Mouse (Mus musculus): Measurements from ENCODE around the gene Xylt1. TPM values are rescaled to one million over a fixed set of nuclear protein-coding genes. Genes with fewer than 3 reads are reported as not detected.

The Xylt1 gene
- 23.4 TPM for polyA plus RNA-seq (2017; shearing (Covaris generic))

DNA sequence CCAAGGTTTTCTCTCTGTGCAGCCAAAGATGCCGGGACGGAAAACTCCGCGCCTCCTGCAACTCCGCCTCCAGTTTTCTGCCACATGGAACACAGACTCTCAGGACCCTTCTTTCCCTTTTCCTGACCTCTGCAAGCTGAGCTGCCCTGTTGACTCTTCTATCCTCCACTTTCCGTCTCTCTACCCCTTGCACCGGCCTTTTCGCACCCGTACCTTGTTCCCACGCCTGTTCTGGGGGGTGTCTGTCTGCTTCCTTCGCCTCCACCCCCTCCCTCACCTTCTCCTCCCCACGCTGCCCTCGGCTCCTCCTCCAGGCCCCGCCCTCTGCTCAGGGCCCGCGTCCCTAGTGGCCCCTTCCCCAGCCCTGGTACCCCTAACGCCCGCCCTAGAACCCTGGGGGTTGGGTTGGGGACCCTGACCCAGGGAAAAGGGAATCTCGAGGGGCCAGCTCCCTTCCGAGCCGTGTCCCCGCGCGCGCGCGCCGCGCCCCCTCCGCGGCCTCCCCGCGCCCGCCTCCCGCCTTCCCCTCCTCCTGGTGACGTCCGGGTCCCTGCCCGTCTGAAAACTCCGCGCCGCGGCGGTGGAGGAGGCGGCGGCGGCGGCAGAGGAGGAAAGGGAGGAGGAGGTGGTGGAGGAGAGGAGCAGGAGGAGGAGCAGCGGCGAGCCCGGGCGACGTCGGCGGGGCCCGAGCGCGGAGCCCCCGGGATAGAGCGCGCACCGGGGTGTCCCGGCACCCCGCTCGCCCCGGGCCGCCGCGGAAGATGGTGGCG, at the start of gene Xylt1:
Gene Xylt1, plus strand, starts transcription at position 562 of the 770 bp plus-strand sequence.

Measured in effector memory CD4-positive, alpha-beta T cell, adult 5 months (primary cell).